Mouse (Mus musculus) testis, adult 2 months (tissue): ENCODE results near the gene Cacfd1.

Source experiments
- CTCF ChIP-seq: fragments of 200-500 bp; IDR thresholded peaks from 2 replicates; pipeline ENCODE4 v1.5.1; 2012; ENCODE audit warnings: low read depth, mild to moderate bottlenecking, inconsistent platforms, low read length, moderate library complexity; ENCODE audit not compliant: control insufficient read depth, insufficient read depth, insufficient replicate concordance
- POLR2A ChIP-seq: fragments of 200-500 bp; IDR thresholded peaks from 2 replicates; pipeline ENCODE4 v1.6.1; 2012; ENCODE audit warnings: low read depth, mild to moderate bottlenecking, inconsistent platforms, low read length, moderate library complexity; ENCODE audit not compliant: control insufficient read depth

DNA sequence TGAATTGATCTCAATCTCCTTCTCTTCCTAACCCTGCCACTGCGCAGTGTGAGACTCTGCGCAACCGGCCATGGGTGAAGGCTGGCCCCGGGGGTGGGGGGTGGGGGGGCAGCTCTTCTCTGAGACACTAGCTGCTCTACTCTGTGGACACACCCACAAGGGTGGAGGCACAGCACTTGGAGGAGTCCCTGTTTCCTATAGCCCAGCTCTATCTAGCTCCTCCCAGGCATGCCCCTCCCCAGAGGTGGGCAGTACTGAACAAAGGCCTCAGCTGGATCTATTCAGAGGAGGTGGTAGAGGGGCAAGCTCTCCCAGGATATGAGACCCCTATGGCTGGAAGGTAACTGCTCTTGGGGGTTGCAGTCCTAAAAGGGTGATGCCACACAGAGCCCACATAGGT is 27.3 kb downstream of the Cacfd1 start:
- no peak for TF ChIP-seq POLR2A
- no peak for TF ChIP-seq CTCF
